Mouse (Mus musculus) heart, adult 2 months (tissue): ENCODE results near the gene Aup1. TPM values are rescaled to one million over a fixed set of nuclear protein-coding genes. Genes with fewer than 3 reads are reported as not detected.

Source experiments
- DNase-seq, 2 experiments: peaks; one replicate each; pipeline ENCODE4 v3.0.0; 2021
- H3K27ac ChIP-seq: fragments of 200-600 bp; 2 replicates; pipeline ENCODE4 v1.8.1; 2022
- H3K27me3 ChIP-seq: fragments of 200-500 bp; 2 replicates; pipeline ENCODE4 v1.6.1; 2012; ENCODE audit warnings: mild to moderate bottlenecking, low read length, inconsistent platforms, mixed read lengths; ENCODE audit not compliant: control insufficient read depth, insufficient read depth
- H3K36me3 ChIP-seq: fragments of 200-500 bp; 2 replicates; pipeline ENCODE4 v1.6.1; 2012; ENCODE audit warnings: low read length, inconsistent platforms; ENCODE audit not compliant: control insufficient read depth, insufficient read depth
- H3K4me1 ChIP-seq: fragments of 200-500 bp; 2 replicates; pipeline ENCODE4 v1.6.1; 2011; ENCODE audit warnings: low read length; ENCODE audit not compliant: control insufficient read depth, insufficient read depth
- H3K4me3 ChIP-seq: fragments of 200-600 bp; 2 replicates; pipeline ENCODE4 v1.8.1; 2022
- H3K79me2 ChIP-seq: fragments of 200-500 bp; replicated peaks from 2 replicates; pipeline ENCODE4 v1.6.1; 2012; ENCODE audit warnings: mild to moderate bottlenecking, inconsistent platforms, low read length, moderate library complexity, mixed read lengths; ENCODE audit not compliant: control insufficient read depth, insufficient read depth
- H3K9ac ChIP-seq: fragments of 200-500 bp; 2 replicates; pipeline ENCODE4 v1.6.1; 2012; ENCODE audit warnings: low read depth, mild to moderate bottlenecking, control low read depth, inconsistent platforms, low read length, mixed read lengths
- CTCF ChIP-seq: fragments of 200-600 bp; IDR thresholded peaks from 2 replicates; pipeline ENCODE4 v1.8.1; 2022; ENCODE audit warnings: antibody characterized with exemption, mild to moderate bottlenecking, moderate library complexity
- EP300 ChIP-seq: fragments of 200-500 bp; IDR thresholded peaks from 2 replicates; pipeline ENCODE4 v1.6.1; 2011; ENCODE audit warnings: low read depth, low read length, control low read depth; ENCODE audit not compliant: insufficient read depth
- POLR2A ChIP-seq: fragments of 200-500 bp; IDR thresholded peaks from 2 replicates; pipeline ENCODE4 v1.6.1; 2011; ENCODE audit warnings: mild to moderate bottlenecking, low read depth, low read length, control low read depth; ENCODE audit not compliant: insufficient read depth
- WGBS: fragments of 180-500 bp; shearing (Covaris S2); methylation state at CpG from one replicate; pipeline ENCODE4 v1.1.7; 2018; 5-methylcytosine and 5-hydroxymethylcytosine counted together
- intact Hi-C: fragments of 180-260 bp; cut with DNase I; formaldehyde crosslinking; loops from one replicate; pipeline ENCODE4 v1.15.1; 2025
- polyA plus RNA-seq: library from polyadenylated mRNA; depleted of rRNA; stranded (reverse); fragments of >200 nt; gene quantifications from 2 replicates; pipeline ENCODE4 v1.2.3, GENCODE M21; 2012
- total RNA-seq, 2 experiments: library from RNA; stranded (reverse); gene quantifications; 2 replicates each; pipeline ENCODE4 v1.2.3; 2021

The Aup1 gene
- total and polyA plus RNA-seq, 3 experiments = 70.9 to 178 (median 87.0) TPM

- intact Hi-C loops = no loop called here
Observed at GRCm38 (mm10) chr6:83025221-83025620, 29.1 kb upstream of the Aup1 start.

DNA sequence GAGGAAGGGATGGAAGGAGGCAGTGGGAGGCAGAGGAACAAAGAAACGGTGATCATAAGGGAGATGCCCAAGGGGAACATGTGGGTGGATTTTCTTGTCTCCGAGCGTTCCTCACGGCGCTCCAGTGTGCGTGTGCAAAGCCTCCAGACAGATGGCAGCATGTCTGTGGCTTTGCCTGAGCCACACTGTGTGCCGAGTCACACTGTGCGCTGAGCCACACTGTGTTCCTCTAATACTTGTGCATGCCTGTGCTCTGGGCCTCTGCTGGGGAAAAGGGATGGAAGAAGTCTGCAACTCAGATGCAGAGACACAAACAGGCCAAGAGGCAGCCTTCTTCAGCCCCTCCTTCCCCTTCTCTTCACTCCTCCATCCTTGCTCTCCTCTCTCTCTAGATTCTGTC, 27.0 kb upstream of the Aup1 start:
- 71% methylated on average over 8 of the region's 8 CpGs for WGBS

More at GRCm38 (mm10) chr6:83025221-83025620, 29.1 kb upstream of the Aup1 start:
- H3K9ac ChIP-seq = no peak overlapping the region
- H3K4me3 ChIP-seq = no peak overlapping the region
- no peaks in the 10 kb centered on the region for H3K79me2 ChIP-seq
- no peaks in the 10 kb centered on the region for H3K27me3 ChIP-seq
- no peak overlapping the region for H3K27ac ChIP-seq
- no peaks in the 10 kb centered on the region; the same call in 1 of the 2 replicates for H3K4me1 ChIP-seq
- DNase-seq = no peak
- no peaks in the 10 kb centered on the region for H3K36me3 ChIP-seq
- 95% methylated on average over 4 of the region's 4 CpGs for WGBS
- no peak for TF ChIP-seq POLR2A
- TF ChIP-seq EP300 = no peak

DNA sequence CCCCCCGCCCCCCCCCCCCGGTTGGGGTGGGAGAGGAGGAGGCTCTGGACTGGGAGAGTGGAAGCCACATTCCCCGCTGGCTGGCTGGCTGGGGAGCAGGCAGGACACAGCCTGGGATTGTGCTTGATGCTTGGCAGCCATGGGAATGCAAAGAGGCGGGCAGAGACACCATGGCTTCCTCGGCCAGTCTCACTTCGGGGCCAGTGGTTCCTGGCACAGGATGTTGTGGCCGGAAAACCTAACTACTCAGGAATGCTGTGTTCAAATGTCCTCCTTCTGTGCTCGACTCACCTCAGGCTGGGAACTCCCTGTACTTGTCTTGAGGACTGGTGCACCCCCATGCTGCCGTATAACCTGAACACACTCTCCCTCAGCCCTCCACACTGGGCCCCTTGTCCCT, 26.6 kb upstream of the Aup1 start:
- no peaks in the 10 kb centered on the region; the same call in 1 of the 2 replicates for H3K4me1 ChIP-seq
- TF ChIP-seq EP300 (no peak), POLR2A (no peak), CTCF (no peak)
- no peaks in the 10 kb centered on the region for H3K79me2 ChIP-seq
- no peaks in the 10 kb centered on the region for H3K27me3 ChIP-seq
- intact Hi-C loops = no loop called here
- 28% methylated on average over 8 of the region's 9 CpGs for WGBS
- no peak overlapping the region for H3K4me3 ChIP-seq
- H3K27ac ChIP-seq = no peak overlapping the region
- no peak overlapping the region for H3K9ac ChIP-seq
- no peaks in the 10 kb centered on the region for H3K36me3 ChIP-seq
- DNase-seq = no peak

More for the DNA sequence above, 27.0 kb upstream of the Aup1 start:
- no peaks in the 10 kb centered on the region for H3K27me3 ChIP-seq
- no peaks in the 10 kb centered on the region for H3K79me2 ChIP-seq
- H3K27ac ChIP-seq = no peak overlapping the region
- intact Hi-C loops = no loop called here
- no peak overlapping the region for H3K4me3 ChIP-seq
- no peak for DNase-seq
- TF ChIP-seq POLR2A (no peak), EP300 (no peak), CTCF (no peak)
- H3K9ac ChIP-seq = no peak overlapping the region
- H3K4me1 ChIP-seq = no peaks in the 10 kb centered on the region; the same call in 1 of the 2 replicates
- H3K36me3 ChIP-seq = no peaks in the 10 kb centered on the region

GRCm38 (mm10) chr6:83029777-83030176, 24.5 kb upstream of the Aup1 start:
- no peak overlapping the region for H3K27ac ChIP-seq
- no peaks in the 10 kb centered on the region for H3K79me2 ChIP-seq
- no peak overlapping the region for H3K9ac ChIP-seq
- H3K4me1 ChIP-seq = no peaks in the 10 kb centered on the region; the same call in 1 of the 2 replicates
- H3K4me3 ChIP-seq = no peak overlapping the region
- TF ChIP-seq EP300 (no peak), POLR2A (no peak), CTCF (no peak)
- intact Hi-C loops = no loop called here
- H3K27me3 ChIP-seq = no peaks in the 10 kb centered on the region
- no peak for DNase-seq
- H3K36me3 ChIP-seq = no peaks in the 10 kb centered on the region
- 64% methylated on average over 10 of the region's 10 CpGs for WGBS

DNA sequence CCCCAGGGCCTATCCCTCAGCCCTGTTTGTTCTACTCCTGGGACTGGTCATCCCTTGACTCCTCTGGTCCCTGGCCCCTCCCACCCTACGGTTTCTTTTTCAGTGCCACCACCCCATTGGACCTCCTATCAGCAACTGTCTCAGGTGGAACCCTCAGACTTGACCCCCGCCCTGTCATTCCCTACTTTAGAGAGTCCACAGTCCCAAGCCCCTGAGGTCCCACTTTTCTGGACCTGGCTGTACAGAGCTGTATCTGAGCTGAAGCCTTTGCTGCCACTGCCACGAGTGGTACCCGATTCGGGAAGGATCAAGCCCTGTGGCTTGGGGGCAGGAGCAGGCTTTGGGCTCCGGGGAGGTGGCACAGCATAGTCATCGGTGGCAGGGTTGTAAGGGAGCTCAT, 23.2 kb upstream of the Aup1 start:
- Histone ChIP-seq H3K36me3 (no peaks in the 10 kb centered on the region), H3K27me3 (no peaks in the 10 kb centered on the region), H3K4me3 (no peak overlapping the region), H3K79me2 (no peaks in the 10 kb centered on the region), H3K4me1 (no peaks in the 10 kb centered on the region; the same call in 1 of the 2 replicates), H3K9ac (no peak overlapping the region), H3K27ac (no peak overlapping the region)
- no peak for DNase-seq
- intact Hi-C loops = no loop called here
- 85% methylated on average over 7 of the region's 7 CpGs for WGBS
- TF ChIP-seq CTCF = no peak
- no peak for TF ChIP-seq POLR2A
- no peak for TF ChIP-seq EP300

GRCm38 (mm10) chr6:83031921-83032590, 22.3 kb upstream of the Aup1 start:
- Histone ChIP-seq H3K27me3 (no peaks in the 10 kb centered on the region), H3K79me2 (no peaks in the 10 kb centered on the region), H3K4me1 (no peaks in the 10 kb centered on the region; the same call in 1 of the 2 replicates), H3K4me3 (peak overlapping the region; percentile 85; the same call in 1 of the 2 replicates), H3K9ac (no peak overlapping the region), H3K27ac (no peak overlapping the region), H3K36me3 (no peaks in the 10 kb centered on the region)
- 80% methylated on average over 18 of the region's 18 CpGs for WGBS
- DNase-seq = no peak
- TF ChIP-seq EP300 (no peak), POLR2A (no peak), CTCF (no peak)
- intact Hi-C loops = loop anchor here (1.0 kb wide), 1 partner anchor 34 kb away; no protein-coding TSS in a partner anchor
